Mouse (Mus musculus) megakaryocyte progenitor cell, adult 5-6 weeks (primary cell): ENCODE data around the gene Gzmm. TPM values are rescaled to one million over a fixed set of nuclear protein-coding genes. Genes with fewer than 3 reads are reported as not detected.
"Not testable (repeated sequence)": the region's sequence is repeated elsewhere in the genome, so short reads cannot be mapped to it uniquely, and the experiment has no call there.

ENCODE experiments used
- ATAC-seq: replicated peaks from 2 replicates; pipeline ENCODE4 v1.8.0; 2016; ENCODE audit warnings: mild to moderate bottlenecking, moderate TSS enrichment, inconsistent platforms; ENCODE audit not compliant: poor library complexity
- total RNA-seq, 2 experiments: library from RNA; stranded (forward) in 1 of 2; stranded (reverse) in 1 of 2; fragments of 157-497, 149-512 nt in 1 of 2; fragments of 200-1000 nt in 1 of 2; gene quantifications; 2 replicates each; pipeline versions ENCODE4 v1.2.3 to v1.2.4; 2015 to 2017

The Gzmm gene
- total RNA-seq, 2 experiments from 2014 or later: 0.49 to 2.8 TPM

- ATAC-seq: no peak
These were observed 11.9 kb downstream of the Gzmm start for GRCm38 (mm10) chr10:79700676-79701075.

- no peak for ATAC-seq
These were observed 12.8 kb downstream of the Gzmm start for GRCm38 (mm10) chr10:79701443-79702129.

- ATAC-seq: not testable (repeated sequence)
These were observed 14.2 kb downstream of the Gzmm start for GRCm38 (mm10) chr10:79702970-79703369.

GRCm38 (mm10) chr10:79703541-79703940, 14.7 kb downstream of the Gzmm start:
- ATAC-seq: no peak

GRCm38 (mm10) chr10:79704065-79704969, 15.5 kb downstream of the Gzmm start, which contains the start of gene Bsg:
Bsg (plus strand) TSS chr10:79704491.
- ATAC-seq: peak; percentile 88

GRCm38 (mm10) chr10:79704970-79705360, 16.1 kb downstream of the Gzmm start:
- no peak for ATAC-seq

- peak; percentile 63 for ATAC-seq
These were observed 17.1 kb downstream of the Gzmm start for GRCm38 (mm10) chr10:79705951-79706350.

GRCm38 (mm10) chr10:79706406-79707094, 17.7 kb downstream of the Gzmm start:
- no peak for ATAC-seq

GRCm38 (mm10) chr10:79707162-79707561, 18.3 kb downstream of the Gzmm start:
- ATAC-seq: no peak

- no peak for ATAC-seq
These were observed 18.9 kb downstream of the Gzmm start for GRCm38 (mm10) chr10:79707759-79708158.

- no peak for ATAC-seq
These were observed 19.8 kb downstream of the Gzmm start for GRCm38 (mm10) chr10:79708668-79709067.

- no peak for ATAC-seq
These were observed 20.5 kb downstream of the Gzmm start for GRCm38 (mm10) chr10:79709307-79709706.

- ATAC-seq: peak; percentile 27; the same call in 1 of the 2 replicates
These were observed 23.2 kb downstream of the Gzmm start for GRCm38 (mm10) chr10:79712029-79712428.

- ATAC-seq: peak; percentile 83
These were observed 23.8 kb downstream of the Gzmm start for GRCm38 (mm10) chr10:79712499-79713126.

GRCm38 (mm10) chr10:79713163-79713562, 24.3 kb downstream of the Gzmm start:
- no peak for ATAC-seq

- no peak for ATAC-seq
These were observed 26.2 kb downstream of the Gzmm start for GRCm38 (mm10) chr10:79714996-79715395.

GRCm38 (mm10) chr10:79716254-79716987, 27.6 kb downstream of the Gzmm start, which contains the start of gene Hcn2:
Hcn2 (plus strand) TSS chr10:79716634.
- no peak for ATAC-seq

GRCm38 (mm10) chr10:79716988-79717355, 28.2 kb downstream of the Gzmm start:
- ATAC-seq: no peak

GRCm38 (mm10) chr10:79717640-79718357, 29.0 kb downstream of the Gzmm start:
- ATAC-seq: peak; percentile 72
